Mouse (Mus musculus) hindbrain, embryonic 16.5 days (tissue): Measurements from ENCODE around the gene Gab2. TPM values are rescaled to one million over a fixed set of nuclear protein-coding genes. Genes with fewer than 3 reads are reported as not detected.

Experiments
- ATAC-seq: fragments of 200-750 bp; cut with Nextera tagmentation; 2 replicates; pipeline ENCODE4 v1.8.0; 2017; ENCODE audit warnings: moderate TSS enrichment, moderate library complexity
- H3K27ac ChIP-seq: fragments of 300-500 bp; sonication (generic); 2 replicates; pipeline ENCODE4 v1.5.1; 2014; ENCODE audit warnings: low read depth, mild to moderate bottlenecking, control low read depth, low read length, moderate library complexity
- H3K27me3 ChIP-seq: fragments of 300-500 bp; sonication (generic); replicated peaks from 2 replicates; pipeline ENCODE4 v1.6.1; 2014; ENCODE audit warnings: low read length; ENCODE audit not compliant: control insufficient read depth, insufficient read depth
- H3K36me3 ChIP-seq: fragments of 300-500 bp; sonication (generic); 2 replicates; pipeline ENCODE4 v1.6.1; 2014; ENCODE audit warnings: mild to moderate bottlenecking, low read length, moderate library complexity, mixed read lengths; ENCODE audit not compliant: control insufficient read depth, insufficient read depth
- H3K4me1 ChIP-seq: fragments of 300-500 bp; sonication (generic); 2 replicates; pipeline ENCODE4 v1.6.1; 2014; ENCODE audit warnings: low read depth, low read length; ENCODE audit not compliant: control insufficient read depth, insufficient read depth
- H3K4me2 ChIP-seq: fragments of 300-500 bp; sonication (generic); 2 replicates; pipeline ENCODE4 v1.6.1; 2014; ENCODE audit warnings: mild to moderate bottlenecking, low read length, control low read depth, moderate library complexity
- H3K4me3 ChIP-seq: fragments of 300-500 bp; sonication (generic); 2 replicates; pipeline ENCODE4 v1.5.1; 2014; ENCODE audit warnings: mild to moderate bottlenecking, low read length, control low read depth, moderate library complexity
- H3K9ac ChIP-seq: fragments of 300-500 bp; sonication (generic); 2 replicates; pipeline ENCODE4 v1.6.1; 2014; ENCODE audit warnings: low read depth, mild to moderate bottlenecking, control low read depth, low read length, moderate library complexity
- H3K9me3 ChIP-seq: fragments of 300-500 bp; sonication (generic); 2 replicates; pipeline ENCODE4 v1.6.1; 2014; ENCODE audit warnings: mild to moderate bottlenecking, low read length, moderate library complexity; ENCODE audit not compliant: control insufficient read depth
- WGBS: fragments of 180-500 bp; shearing (Covaris S2); extraction: QIAGEN DNeasy Blood & Tissue Kit; methylation state at CpG from one replicate; pipeline ENCODE4 v1.1.7; 2014; 5-methylcytosine and 5-hydroxymethylcytosine counted together
- polyA plus RNA-seq: library from polyadenylated mRNA; unstranded; fragments of >200 nt; fragmentation: Nextera tagmentation; extraction: Ambion mirVana; gene quantifications from 2 replicates; pipeline ENCODE4 v1.2.1, GENCODE M21; 2015

Gab2 gene
- polyA plus RNA-seq, 1 experiment from 2014 or later = 14.1 TPM

DNA sequence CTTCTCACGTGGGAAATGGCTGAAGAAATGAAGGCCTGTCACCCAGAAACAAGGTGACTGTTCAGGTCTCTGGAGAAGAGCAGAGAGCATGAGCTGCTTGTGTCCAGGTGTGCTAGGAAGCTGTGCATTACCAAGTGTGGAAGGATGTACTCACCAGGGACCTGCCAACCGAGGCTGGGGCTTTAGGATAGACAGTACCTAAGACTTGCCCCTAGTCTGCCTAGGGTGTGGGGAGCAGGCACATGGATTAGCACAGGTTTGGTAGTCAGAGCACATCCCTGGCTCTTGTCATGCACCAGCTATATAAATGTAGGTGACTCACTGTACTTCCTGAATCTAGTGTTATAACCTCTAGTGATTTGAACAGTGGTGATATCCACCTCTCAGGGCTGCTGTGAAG lies 222.2 kb downstream of the Gab2 start:
- Histone ChIP-seq H3K9ac (no peak overlapping the region), H3K27me3 (no peaks in the 10 kb centered on the region), H3K4me1 (no peaks in the 10 kb centered on the region), H3K9me3 (no peaks in the 10 kb centered on the region), H3K4me3 (no peak overlapping the region), H3K27ac (no peak overlapping the region), H3K4me2 (no peak overlapping the region), H3K36me3 (peaks cover 22% of the 10 kb centered on the region)
- no peak for ATAC-seq
- 86% methylated on average over 2 of the region's 2 CpGs for WGBS

DNA sequence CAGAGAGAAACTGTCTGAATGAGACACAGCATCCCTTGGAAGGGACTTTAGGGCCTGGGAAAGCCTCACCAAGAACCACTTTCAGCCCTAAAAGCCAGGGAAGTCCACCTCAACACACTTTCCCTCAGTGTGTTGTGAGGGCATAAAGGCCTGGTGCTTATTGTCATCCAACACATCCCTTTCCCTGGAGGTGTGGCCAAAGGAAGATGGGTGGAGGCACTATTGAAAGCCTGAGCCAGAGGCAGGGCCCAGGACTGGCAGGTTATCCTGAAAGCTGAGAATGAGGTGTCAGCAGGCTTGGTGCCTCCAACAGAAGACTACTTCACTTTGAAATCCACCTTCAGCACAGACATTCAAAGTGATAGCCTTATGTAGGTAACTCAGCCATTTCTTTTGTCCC lies 223.1 kb downstream of the Gab2 start:
- H3K36me3 ChIP-seq = peaks cover 23% of the 10 kb centered on the region
- H3K27me3 ChIP-seq = no peaks in the 10 kb centered on the region
- no peak overlapping the region for H3K9ac ChIP-seq
- no peak for ATAC-seq
- H3K4me1 ChIP-seq = no peaks in the 10 kb centered on the region
- H3K27ac ChIP-seq = no peak overlapping the region
- H3K4me3 ChIP-seq = no peak overlapping the region
- no peak overlapping the region for H3K4me2 ChIP-seq
- H3K9me3 ChIP-seq = no peaks in the 10 kb centered on the region

DNA sequence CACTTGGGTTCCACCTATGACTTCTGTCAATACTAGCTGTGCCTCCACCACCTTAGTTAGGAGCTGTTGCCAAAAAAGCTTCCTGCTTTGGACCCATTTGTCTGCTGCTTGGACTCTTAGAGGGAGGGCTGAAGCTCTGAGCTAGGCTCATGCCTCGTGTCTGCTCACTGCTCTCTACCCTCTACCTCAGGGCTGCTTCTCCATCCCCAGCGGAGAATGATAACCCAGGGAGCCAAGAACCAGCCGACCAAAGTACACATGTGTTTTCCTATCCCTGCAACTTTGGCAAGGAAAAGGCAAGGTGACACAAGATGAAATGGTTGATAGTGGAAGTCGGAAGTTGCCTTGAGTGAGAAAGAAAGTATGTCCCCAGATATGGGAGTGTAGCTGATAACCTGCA lies 223.8 kb downstream of the Gab2 start:
- 86% methylated on average over 4 of the region's 4 CpGs for WGBS
- Histone ChIP-seq H3K9me3 (no peaks in the 10 kb centered on the region), H3K4me3 (no peak overlapping the region), H3K4me1 (no peaks in the 10 kb centered on the region), H3K27me3 (no peaks in the 10 kb centered on the region), H3K36me3 (peaks cover 26% of the 10 kb centered on the region), H3K4me2 (no peak overlapping the region), H3K27ac (no peak overlapping the region), H3K9ac (no peak overlapping the region)
- ATAC-seq = no peak

DNA sequence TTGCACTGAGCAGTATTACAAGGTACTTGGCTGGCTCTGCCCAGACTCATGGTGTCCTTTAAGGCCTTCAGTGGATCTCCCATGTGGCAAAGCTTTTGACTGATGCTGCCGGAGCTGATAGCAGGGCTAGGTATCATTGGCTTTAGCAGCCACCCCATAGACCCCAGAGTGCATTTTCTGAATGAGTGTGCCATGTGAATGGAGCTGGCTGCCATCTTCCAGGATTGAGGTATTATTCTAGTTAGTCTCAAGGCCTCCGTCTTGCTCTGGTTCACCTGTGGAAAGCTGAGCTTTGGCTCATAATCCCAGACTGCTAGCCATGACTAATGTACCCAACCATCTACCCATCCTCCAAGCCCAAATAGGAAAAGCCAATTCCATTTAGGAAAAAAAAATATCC lies 225.4 kb downstream of the Gab2 start:
- Histone ChIP-seq H3K4me2 (no peak overlapping the region), H3K9ac (no peak overlapping the region), H3K27ac (no peak overlapping the region), H3K9me3 (no peaks in the 10 kb centered on the region), H3K4me1 (no peaks in the 10 kb centered on the region), H3K27me3 (no peaks in the 10 kb centered on the region), H3K36me3 (peaks cover 37% of the 10 kb centered on the region), H3K4me3 (no peak overlapping the region)
- WGBS = 89% methylated on average over 2 of the region's 2 CpGs
- no peak for ATAC-seq

DNA sequence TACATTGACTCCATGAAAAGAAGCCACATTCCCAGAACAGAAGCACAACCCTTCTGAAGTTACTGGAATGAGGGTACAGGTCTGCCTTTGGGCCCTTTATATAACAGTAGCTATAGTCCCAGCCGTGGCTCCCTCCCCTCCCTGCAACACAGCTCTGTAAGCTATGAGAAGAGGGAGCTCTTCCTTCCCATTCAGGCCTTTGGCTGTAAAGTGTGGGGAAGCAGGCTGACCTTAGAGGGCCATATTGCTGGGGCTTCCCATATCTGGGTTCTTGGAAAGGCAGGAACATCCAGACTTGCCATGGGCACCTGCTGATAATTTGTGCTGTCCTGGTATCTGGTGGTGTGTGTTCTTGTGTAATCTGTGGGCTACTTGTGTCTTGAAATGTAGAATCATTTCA lies 226.2 kb downstream of the Gab2 start:
- Histone ChIP-seq H3K9ac (no peak overlapping the region), H3K9me3 (no peaks in the 10 kb centered on the region), H3K4me2 (no peak overlapping the region), H3K27me3 (no peaks in the 10 kb centered on the region), H3K36me3 (peaks cover 40% of the 10 kb centered on the region), H3K4me1 (no peaks in the 10 kb centered on the region), H3K27ac (no peak overlapping the region), H3K4me3 (no peak overlapping the region)
- no peak for ATAC-seq
- WGBS = 92% methylated on average over 1 of the region's 1 CpGs

DNA sequence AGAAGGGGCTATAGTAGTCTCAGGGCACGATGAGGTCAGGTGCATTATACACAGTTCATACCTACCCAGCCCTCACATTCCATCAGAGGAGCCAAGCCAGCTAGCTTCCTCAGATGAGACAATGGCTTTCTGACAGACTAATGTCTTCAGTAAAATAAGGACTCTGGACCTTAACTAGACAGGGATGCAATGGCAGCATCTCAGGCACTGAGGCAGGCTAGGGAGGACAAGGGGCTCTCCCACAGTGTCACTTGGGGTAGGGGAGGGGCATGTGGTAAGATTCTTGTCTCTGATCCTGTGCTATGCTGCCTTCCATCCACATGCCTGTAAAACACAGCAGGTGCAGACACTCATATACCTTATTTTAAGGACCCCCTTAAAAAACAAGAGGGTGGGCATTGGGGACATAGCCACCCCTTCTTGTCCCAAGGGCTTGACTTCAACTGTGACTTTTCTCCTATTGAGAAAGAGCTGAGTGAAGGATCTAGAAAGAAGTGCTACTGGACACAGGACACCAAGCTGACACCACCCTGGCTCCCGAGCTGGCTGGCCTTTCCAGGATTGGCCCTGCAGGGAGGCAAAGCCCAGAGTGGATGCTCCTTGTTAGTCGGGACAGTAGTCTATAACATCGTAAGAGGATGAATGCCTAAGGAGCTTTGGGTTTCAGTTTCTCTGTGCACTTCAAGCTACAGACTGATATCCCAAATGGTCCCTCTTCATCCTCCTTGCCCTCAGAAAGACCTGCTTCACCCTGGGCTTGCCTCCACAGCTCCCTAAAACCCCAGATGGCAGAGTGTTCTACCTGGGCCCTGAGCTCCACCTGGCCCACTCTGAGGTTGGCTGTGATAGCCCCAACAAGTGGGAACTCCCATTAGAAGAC lies 228.3 kb downstream of the Gab2 start:
- WGBS = 87% methylated on average over 4 of the region's 4 CpGs
- Histone ChIP-seq H3K4me3 (no peak overlapping the region), H3K36me3 (peaks cover 36% of the 10 kb centered on the region), H3K27me3 (no peaks in the 10 kb centered on the region), H3K27ac (no peak overlapping the region), H3K4me2 (no peak overlapping the region), H3K9me3 (no peaks in the 10 kb centered on the region), H3K9ac (no peak overlapping the region), H3K4me1 (no peaks in the 10 kb centered on the region)
- no peak for ATAC-seq

DNA sequence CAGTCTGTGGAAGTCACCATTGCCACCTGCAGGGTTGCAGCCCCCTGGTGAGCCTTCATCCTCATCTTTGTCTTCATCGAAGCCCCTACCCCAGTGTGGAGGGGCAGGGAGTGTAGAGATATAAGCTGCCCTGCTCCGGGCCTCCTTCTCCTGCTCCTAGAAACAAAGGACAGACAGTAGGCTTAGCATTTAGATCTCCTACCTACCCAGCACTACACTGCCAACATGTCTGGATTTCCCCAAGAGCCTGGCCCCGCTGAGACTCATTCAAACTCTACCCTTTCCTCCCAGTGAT lies 228.9 kb downstream of the Gab2 start:
- ATAC-seq = no peak
- Histone ChIP-seq H3K27me3 (no peaks in the 10 kb centered on the region), H3K4me3 (no peak overlapping the region), H3K9ac (no peak overlapping the region), H3K36me3 (peaks cover 36% of the 10 kb centered on the region), H3K4me1 (no peaks in the 10 kb centered on the region), H3K27ac (no peak overlapping the region), H3K4me2 (no peak overlapping the region), H3K9me3 (no peaks in the 10 kb centered on the region)
- WGBS = 97% methylated on average over 3 of the region's 3 CpGs

DNA sequence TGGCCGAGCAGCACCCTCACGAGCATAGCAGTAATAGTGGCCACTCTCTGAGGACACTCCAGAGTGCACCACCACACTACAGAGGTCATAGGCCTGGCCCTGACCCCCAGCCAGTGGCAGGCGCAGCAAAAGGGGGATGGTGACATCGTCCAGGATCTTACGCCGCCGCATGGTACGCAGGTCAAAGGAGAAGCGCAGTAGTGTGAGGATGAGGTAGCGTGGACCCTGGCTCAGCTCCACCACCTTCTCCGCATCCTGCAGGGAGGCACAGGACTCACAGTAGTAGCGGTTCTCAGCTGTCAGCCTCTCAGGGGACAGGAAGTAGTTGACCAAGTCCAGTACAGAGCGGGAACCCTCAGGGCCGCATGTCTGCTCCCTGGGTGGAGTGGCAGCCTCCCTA lies 230.2 kb downstream of the Gab2 start:
- peaks cover 36% of the 10 kb centered on the region for H3K36me3 ChIP-seq
- 90% methylated on average over 14 of the region's 14 CpGs for WGBS

DNA sequence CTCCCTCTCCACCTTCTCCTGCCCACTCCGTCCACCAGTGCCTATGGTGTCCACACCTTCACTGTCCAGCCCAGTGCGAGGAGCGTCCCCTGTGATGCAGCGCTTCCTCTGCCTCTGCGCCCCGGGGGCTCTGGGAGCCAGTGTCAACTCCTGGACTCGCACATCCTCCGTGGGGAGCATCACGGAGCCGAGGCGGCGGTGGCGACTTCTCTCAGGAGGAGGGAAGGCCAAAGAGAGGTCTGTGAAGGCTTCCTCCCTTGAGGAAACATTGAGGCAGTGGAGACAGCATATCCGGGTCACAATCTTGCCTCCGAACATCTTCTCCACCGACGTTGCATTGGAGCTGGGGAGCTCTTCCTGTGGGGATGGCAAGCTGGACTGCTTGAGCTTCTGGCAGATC lies 230.8 kb downstream of the Gab2 start:
- Histone ChIP-seq H3K27ac (no peak overlapping the region), H3K4me2 (no peak overlapping the region), H3K9me3 (no peaks in the 10 kb centered on the region), H3K4me1 (no peaks in the 10 kb centered on the region), H3K4me3 (no peak overlapping the region), H3K9ac (no peak overlapping the region), H3K36me3 (peaks cover 36% of the 10 kb centered on the region), H3K27me3 (no peaks in the 10 kb centered on the region)
- ATAC-seq = no peak
- 93% methylated on average over 17 of the region's 17 CpGs for WGBS

More for the DNA sequence above, 230.2 kb downstream of the Gab2 start:
- ATAC-seq = no peak
- Histone ChIP-seq H3K27me3 (no peaks in the 10 kb centered on the region), H3K4me3 (no peak overlapping the region), H3K4me2 (no peak overlapping the region), H3K27ac (no peak overlapping the region), H3K9ac (no peak overlapping the region), H3K9me3 (no peaks in the 10 kb centered on the region), H3K4me1 (no peaks in the 10 kb centered on the region)
